Mouse (Mus musculus) thymus, postnatal 4 days (tissue): ENCODE measurements around the gene Kctd7.
A peak's percentile ranks its signal among the peaks of the same experiment; 100 is the strongest.

Source experiments
- DNase-seq: peaks from one replicate; pipeline ENCODE4 v3.0.0; 2021

The Kctd7 gene

DNA sequence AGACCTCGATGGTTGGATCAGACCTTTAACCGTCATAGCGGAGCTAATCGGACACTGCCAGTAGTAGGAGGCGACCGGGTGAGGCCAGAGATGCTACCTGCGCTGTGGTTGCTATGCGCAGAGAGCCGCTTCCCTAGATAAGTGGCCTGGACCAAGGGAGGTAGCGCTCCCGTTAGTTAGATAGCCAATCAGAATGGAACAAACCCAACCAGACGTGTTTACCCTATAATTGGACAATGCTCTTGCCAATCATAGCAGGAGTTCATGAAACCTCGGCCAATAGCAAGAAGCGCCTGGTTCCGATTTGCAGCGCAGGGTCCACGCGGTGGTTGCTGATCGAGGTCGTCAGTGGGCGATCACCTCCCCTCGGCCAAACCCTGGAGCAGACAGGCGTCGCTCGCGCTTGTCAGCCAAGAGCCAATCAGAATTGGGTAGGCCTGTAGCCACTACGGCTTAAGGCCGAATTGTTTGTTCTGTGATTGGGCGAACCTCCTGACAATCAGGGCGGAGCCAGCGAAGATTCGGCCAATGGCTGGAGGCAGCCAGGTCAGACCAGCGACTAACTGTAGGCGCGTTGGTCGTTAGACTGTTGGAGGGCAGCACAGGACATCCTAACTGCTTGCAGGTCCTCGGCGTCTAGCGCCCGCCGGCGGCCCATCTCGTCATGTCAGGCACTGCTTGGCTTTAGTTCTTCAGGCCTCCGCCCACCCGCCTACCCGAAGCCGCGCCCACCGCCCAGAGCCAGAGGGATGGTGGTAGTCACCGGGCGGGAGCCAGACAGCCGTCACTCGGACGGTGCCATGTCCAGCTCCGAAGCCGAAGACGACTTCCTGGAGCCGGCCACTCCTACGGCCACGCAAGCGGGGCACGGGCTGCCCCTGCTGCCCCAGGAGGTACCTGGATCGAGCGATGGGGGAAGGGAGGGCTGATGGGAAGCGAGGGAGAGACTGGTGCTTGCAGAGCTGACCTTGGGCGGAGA, at the start of gene Kctd7:
Gene Kctd7, plus strand, starts transcription at position 528 of the 979 bp plus-strand sequence.
- DNase-seq: peak; percentile 91

DNA sequence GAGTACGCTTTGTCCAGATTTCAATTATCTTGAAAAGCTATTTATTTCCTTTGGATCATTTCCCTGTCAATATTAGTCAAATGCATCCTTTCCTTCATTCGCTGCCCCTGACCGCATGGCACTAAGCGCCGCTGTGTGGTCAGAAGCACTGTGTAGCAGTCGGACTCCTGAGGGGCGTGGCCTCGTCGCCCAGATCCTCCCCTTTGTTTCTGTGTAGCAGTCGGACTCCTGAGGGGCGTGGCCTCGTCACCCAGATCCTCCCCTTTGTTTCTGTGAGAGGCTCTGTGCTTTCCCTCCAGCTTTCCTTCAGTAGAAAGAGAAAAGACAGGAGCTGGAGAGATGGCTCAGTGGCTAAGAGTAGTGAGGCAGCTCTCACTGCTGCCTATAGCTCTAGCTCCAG, 47.9 kb upstream of the Kctd7 start:
- DNase-seq: no peak

DNA sequence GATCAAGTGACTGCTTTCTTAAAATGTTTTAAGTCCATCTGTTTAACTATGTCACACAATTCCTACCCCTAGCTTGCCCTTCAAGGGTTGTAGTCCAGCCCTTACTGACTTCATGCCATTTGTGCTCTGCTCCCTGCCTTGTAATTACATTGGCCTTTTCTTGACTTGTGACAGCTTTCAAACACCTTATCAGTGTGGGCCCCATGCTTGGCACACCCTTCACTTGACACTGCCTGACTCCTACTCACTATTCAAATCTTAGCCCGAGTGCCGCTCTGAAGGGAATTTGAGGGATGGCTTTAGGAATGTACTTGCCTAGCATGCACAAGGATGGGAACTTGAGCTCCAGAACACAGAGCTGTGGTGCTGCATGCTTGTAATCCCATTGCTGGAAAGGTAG, 46.8 kb upstream of the Kctd7 start:
- no peak for DNase-seq

DNA sequence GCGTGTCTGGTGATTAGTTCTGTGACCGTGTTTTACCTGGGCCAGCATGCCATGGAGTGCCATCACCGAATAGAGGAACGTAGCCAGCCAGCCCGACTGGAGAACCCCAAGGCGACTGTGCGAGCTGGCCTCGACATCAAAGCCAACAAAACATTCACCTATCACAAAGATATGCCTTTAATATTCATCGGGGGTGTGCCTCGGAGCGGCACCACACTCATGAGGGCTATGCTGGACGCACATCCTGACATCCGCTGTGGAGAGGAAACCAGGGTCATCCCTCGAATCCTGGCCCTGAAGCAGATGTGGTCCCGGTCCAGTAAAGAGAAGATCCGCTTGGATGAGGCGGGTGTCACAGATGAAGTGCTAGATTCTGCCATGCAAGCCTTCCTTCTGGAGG, 42.9 kb upstream of the Kctd7 start:
- DNase-seq: no peak

DNA sequence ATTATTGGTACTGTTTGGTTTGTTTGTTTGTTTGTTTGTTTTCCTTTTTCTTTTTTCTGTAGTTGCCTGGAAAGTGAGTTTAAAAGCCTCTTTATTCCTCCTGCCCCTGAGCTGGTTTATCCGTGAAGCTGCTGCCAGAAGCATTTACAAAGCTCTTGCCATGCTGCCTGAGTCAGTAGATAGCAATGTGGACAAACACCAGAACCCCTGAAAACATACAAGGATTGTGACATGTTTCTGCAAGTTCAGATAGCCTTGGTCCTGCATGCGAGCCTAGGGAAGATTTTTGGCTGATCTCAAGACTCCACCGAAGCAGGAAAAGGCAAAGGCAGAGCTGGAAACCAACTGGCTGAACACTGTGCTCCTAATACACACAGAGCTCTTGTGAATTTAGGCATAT, 35.3 kb upstream of the Kctd7 start:
- DNase-seq: no peak

DNA sequence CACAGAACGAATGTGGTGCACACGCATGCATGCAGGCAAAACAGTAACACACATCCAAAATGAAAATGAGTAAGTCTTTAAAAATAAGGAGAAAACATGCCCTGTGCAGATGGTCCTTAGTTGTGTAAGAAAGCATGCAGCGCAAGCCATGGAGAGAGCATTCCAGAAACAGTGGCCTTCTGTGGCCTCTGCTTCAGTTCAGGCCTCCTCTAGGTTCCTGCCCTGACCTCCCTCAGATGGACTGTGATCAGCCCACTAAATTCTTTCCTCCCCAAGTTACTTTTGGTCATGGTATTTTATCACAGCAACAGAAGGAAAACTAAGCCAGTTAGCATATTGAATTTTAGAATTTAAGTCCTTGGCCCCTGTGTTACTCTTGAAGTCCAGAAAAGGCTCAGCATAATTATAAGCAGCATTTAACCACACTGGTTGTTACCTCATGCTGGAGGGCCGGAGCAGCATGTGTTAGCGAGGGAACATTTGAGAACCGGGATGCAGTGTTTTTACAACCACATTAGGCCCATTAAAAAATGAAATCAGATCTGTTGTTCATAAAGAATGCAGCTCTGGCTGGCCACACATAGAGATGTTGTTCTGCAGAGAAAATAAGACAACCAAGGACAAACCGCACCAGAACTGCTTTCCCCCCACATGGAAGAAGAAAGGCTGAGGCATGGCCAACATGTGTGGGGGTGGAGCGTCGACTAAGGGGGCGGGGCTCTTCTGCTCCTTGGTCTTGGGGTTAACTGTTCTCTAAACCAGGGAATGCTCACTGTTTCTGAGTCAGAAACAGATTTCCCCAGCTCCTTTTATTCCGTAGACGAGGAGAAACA, 33.8 kb upstream of the Kctd7 start:
- no peak for DNase-seq

DNA sequence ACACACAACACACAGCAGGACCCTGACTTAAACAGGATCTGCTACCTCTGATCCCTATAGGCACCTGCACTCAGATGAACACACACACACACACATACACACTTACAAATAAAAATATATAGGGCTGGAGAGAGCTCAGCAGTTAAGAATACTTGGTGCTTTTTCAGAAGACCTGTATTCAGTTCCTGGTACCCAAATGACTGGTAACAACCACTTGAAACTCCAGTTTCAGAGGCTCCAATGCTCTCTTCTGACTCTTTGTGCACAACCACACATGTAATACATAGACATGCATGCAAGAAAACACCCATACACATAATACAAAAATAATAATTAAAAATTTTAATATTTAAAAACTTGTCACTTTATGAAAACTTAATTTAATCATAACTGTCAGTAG, 32.0 kb upstream of the Kctd7 start:
- no peak for DNase-seq

DNA sequence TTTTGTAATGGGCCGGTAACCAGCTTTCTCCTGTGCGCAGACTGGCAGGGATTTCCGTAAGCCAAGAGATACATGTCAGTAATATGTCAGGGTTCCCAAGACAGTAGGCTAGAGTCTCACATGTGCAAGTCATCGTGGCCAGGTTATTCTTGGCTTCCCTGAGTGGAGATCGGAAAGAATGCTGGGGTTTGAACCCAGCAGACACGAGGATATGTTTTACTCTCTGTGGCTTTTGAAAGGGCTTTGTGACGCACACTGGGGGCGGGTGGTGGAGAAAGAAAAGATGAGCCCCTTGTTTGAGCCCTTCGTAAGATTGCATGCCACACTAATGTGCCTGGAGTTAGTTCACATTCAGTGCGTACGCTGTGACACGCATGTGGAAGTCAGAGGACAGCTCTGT, 28.5 kb upstream of the Kctd7 start:
- no peak for DNase-seq

DNA sequence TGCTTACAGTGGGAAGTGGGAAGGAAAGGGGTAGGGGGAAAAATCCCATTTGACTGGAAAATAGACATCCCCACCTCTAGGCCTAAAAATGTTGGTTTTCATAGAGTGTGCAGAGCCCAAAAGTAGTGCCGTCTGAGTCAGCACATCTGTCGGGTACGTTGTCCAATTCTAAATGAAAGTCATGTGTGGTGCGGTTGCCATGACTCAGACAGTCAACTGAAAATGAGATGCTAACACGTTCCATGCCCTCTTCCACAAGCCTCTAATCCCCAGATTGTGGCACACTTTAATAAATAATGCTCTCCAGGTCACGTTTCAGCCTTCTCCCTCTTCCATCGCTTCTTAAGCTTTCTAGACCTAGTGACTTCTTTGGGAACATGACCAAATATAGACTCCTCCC, 27.8 kb upstream of the Kctd7 start:
- no peak for DNase-seq

DNA sequence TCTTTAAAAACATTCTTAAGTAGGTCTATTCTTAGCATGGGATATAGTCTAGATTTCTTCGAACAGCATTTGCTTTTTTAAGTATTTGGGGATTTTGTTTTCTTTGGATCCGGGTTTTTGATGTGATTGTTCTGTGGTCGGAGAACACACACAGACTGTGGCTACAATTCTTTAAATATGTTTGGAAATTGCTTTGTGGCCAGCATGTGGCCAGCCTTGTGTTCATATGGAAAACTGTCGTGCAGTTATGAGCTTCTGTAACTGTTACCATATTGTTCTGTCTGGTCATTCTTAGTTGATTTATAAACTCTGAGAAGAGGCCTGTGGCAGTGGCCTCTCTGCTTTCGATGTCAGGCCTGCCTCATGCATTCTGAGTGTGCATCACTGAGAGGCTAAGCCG, 26.7 kb upstream of the Kctd7 start:
- no peak for DNase-seq

DNA sequence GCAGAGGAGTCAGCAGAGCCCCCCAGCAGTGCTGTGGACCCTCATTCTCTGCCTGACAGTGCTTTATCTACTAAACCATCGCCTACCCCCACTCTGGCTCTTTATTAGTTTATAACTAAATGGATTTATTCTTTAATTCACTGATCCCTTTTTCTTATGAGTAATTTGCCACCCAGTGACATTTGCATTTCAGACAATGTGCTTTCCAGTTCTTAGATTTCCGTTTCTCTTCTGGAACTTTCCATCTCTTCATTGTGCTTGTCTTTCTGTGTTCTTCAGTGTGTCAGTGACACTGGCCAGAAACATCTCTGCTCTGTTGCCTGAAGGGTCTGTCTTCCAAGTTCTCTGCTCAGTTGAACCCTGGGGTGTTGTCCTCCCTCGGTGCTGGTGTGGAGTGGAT, 25.4 kb upstream of the Kctd7 start:
- DNase-seq: no peak

DNA sequence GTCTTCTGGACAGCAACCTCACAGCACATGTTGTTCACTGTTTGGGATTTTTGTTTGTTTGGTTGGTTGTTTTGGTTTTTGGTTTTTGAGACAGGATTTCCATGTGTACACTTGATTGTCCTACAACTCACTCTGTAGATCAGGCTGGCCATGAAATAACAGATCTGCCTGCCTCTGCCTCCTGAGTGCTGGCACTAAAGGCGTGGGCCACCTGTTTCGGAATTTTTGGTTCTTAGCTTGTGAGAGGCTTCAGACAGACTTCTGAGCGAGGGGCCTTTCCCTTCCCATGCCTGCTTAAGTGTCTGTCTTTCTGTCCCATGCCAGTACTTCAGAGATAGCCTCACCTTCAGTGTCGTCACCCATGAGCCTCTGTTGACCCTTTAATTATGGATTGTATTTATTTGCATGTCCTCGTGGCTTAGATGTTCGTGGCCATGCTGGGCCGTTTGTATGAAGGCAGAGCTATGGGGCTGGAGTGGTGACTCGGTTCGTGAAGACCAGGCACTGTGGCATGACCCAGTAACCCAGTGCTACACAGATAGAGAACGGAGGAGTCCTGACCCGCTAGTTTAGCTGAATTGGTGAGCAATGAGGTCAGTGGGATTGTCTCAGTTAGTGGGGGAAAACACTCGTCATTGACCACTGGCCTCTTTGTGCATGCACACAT, 24.5 kb upstream of the Kctd7 start:
- no peak for DNase-seq

DNA sequence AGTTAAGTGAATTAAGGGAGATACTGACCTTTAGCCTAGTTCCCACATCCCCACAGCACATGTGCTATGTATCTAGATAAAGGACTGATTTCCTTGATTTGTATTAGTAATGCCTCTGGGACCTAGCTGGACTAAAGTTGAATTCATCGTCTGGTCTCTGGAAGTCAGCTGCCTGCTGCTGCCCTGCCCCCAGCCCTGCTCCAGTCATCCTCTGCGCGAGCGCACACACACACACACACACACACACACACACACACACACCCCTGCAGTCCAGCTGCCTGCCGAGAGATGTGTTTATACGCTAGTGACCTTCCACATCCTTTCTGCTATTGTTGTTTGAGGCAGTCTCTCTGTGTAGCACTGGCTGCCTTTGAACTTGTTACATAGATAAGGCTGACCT, 23.8 kb upstream of the Kctd7 start:
- no peak for DNase-seq

DNA sequence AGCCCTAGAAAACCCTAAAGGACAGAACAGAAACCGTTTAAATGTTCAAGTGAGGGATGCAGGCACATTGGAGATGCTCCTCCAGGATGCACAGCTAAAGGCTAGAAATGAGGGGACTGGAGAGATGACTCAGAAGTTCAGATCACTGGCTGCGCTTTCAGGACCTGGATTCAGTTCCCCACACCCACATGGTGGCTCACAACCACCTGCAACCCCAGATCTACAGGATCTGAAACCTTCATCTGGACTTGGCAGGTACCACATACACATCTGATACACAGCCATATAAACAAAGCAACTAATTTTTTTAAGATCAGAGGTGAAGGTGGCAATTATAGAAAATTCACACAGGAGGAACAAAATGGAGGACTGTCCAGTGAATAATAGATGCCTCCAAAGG, 22.3 kb upstream of the Kctd7 start:
- no peak for DNase-seq

DNA sequence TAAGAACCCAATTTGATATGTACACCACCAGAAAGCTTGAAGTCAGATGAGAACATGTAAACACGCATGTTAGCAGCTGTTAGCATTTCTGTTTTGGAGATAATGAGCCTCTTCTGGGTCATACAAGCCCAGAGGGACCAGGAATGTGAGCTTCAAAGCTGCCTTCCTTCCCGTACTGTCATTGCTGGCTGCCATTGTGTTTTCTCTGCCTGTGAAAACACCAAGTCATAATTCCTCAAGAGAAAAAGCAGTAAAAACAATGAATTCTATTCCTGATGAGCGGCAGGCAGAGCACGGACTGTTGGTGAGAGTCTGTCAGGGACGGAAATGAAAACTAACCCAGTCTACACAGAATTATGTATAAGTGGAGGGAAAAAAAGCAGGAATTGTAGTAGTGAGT, 20.4 kb upstream of the Kctd7 start:
- DNase-seq: no peak

DNA sequence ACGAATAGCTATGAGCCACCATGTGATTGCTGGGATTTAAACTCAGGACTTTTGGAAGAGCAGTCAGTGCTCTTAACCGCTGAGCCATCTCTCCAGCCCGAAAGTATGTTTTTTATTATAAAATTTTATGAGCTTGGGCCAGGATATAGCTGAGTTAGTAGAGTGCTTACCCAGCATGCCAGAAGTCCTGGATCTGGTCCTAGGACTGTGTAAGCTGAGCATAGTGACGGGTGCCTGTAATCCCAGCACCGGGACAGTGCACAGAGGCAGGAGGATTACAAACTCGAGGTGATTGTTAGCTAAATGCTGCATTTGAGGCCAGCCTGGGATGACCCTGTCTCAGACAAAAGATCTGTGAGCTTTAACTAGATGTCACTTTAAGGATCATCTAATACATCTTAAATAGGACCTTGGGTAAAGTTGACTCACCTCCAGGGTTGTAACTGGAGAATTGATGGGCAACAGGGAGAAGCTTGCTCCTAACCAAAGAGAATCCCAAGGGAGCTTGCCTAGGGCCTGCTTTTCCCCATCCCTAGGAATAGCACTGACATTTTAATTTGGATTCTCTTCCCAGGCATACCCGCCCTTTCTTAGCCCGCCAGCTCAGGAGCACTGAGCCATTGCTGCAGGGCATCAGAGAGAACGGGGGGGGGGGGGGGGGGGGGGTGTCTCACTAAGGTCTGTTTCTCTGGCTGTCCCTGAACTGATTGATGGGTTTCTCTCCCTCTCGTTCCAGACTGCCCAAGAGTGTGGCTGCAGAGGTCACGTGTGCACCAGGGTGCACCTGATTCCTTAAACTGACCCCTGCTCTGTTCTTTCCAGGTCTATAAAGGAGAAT, 15.8 kb upstream of the Kctd7 start:
- DNase-seq: no peak

DNA sequence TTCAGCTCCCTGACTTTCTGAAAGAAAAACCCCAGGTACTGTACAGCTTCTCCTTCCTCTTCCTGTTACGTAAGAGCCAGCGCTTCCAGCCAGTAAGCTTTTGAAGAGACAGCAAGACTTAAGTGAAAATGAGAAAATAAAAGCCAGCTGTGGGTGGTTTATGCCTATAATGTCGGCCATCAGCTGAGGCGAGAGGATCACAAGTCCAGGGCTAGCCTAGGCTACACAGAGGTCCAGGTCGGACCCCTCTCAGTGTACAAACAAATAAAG, 15.2 kb upstream of the Kctd7 start:
- DNase-seq: no peak

DNA sequence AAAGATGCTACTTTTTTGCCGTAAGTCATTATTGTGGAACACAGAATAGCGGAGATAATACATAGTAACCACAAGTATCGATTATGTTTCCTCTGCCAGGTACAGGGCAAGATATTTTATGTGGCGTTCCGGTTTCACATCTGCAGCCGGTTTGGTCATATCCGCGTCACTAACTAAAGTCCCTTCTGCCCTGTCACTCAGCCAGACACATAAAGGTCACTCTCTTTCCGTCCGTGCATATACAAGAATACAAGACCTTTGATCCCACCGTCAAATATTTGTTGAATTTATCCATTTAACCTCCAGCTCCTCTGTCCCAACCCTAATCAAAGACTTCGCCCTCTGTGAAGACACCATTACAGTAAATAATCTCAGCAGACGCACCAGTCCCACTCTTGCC, 8.1 kb upstream of the Kctd7 start:
- no peak for DNase-seq

DNA sequence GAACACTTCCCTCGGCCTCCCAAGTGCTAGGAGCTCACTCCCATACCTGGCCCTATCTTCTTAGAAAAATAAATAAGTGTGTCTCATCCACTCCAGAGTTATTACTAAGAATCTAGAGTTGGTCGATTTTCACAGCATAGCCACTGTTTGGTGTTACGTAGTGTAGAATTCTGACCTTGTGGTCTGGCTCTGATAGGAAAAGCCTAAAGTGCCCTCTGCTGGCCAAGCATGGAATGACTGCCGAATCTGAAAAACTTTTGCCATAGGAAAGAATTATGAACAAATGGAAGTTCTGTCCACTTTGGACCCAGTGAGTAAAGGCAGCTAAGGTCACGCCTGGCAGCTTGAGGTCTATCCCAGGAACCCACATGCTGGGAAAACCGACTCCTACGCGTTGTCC, 5.3 kb upstream of the Kctd7 start:
- peak; percentile 82 for DNase-seq

DNA sequence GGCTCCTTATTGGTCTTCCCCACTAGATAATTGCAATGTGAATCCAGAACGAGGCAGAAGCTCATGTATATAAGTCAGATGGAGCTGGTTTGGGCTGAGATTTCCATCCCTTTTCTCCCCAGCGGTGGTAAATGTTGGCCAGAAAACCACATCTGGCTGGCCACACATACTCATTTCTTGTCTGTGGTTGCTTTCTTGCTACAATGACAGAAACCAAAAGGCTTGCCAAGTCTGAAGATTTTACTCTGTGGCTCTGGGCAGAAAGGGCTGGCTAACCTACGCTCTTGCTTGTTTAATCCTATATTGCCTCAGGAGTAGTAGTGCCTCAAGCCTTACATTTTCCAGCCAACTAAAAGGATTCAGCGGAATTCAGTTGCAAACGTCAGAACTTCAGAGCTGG, 3.5 kb upstream of the Kctd7 start:
- no peak for DNase-seq

DNA sequence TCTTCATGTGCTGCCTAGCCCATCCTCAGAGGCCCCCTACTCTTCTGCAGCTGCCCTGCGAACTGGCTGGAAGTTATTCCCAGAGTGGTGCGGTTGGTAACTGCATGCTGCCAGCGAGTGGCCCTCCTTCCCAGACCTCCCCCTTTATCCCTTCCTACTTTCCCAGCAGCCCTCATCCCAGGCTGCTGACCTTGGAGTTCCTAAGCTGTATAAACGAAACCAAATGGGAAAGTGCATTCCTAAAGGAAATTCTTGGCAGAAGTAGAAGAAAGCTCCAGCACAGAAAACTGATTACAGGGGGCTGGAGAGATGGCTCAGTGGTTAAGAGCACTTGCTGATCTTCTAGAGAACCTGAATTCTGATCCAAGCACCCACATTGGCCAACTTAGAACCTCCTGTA, 2.6 kb upstream of the Kctd7 start:
- no peak for DNase-seq

DNA sequence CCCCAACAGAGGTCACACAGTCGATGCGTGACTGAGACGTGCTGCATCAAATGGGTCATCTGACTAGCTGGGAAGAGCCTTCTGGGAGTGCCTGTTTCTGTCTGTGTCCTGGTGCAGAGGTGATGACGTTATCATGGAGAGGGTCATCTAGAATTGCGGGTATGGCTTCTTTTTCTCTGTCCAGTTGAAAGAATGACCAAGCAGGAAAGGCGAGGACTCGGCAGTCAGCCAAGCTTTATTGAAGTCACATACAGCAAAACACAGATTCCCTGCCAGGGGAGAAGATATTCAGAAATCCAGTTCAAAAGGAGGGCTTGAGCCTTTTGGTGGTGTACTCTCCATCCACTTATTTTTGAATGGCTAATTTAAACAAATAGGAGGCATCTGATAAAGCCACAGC, 1.6 kb upstream of the Kctd7 start:
- DNase-seq: no peak

DNA sequence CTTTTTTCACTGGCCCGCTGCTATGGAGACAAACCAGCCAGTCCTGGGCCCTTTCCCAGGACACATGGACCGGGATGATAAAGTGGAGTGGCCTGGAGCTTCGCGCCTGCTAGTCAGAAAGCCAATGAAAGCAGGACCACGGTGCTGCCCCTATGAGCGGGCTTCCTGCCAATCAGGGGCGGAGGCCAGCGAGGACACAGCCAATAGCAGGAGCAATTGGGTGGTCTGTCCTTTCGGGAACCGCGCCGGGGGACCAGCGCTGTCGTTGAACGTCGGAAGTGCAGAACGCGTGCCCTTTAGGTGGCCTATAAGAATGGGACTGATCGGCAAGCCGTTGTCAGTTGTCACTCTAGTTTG, 706 bp upstream of the Kctd7 start:
- DNase-seq: peak; percentile 61
